Mouse (Mus musculus): ENCODE data around the gene Chst13.

- TF ChIP-seq CTCF (IDR thresholded peaks at IDR 0.05; ENCODE audit: borderline replicate concordance, control insufficient read depth, extremely low read depth, insufficient read depth, low read length, poor library complexity) (no peak), POLR2A (IDR thresholded peaks at IDR 0.05; ENCODE audit: control insufficient read depth, extremely low read depth, insufficient read depth, low read length, poor library complexity) (no peak)
These were observed 36.7 kb downstream of the Chst13 start for GRCm38 (mm10) chr6:90288265-90288664.

Data from thymus, adult 2 months (tissue).